Mouse (Mus musculus) splenic B cell, adult 2 months (primary cell): Measurements from ENCODE around the gene Cald1.

ENCODE experiments used
- DNase-seq: peaks from one replicate; pipeline ENCODE4 v3.0.0-alpha.2; 2011; ENCODE audit warnings: low read depth, low spot score
- H3K27me3 ChIP-seq: 2 replicates; pipeline ENCODE4 v1.6.1; 2012; ENCODE audit warnings: mild to moderate bottlenecking, low read length, moderate library complexity, mixed read lengths; ENCODE audit not compliant: control insufficient read depth, poor library complexity, insufficient read depth, severe bottlenecking
- H3K36me3 ChIP-seq: 2 replicates; pipeline ENCODE4 v1.6.1; 2012; ENCODE audit warnings: mild to moderate bottlenecking, low read length, moderate library complexity, mixed read lengths; ENCODE audit not compliant: control insufficient read depth, poor library complexity, insufficient read depth, severe bottlenecking

Gene Cald1

GRCm38 (mm10) chr6:34729449-34730151, 131.3 kb downstream of the Cald1 start:
- no peaks in the 10 kb centered on the region for H3K27me3 ChIP-seq
- H3K36me3 ChIP-seq, result no peaks in the 10 kb centered on the region
- DNase-seq, result no peak

- DNase-seq, result no peak
- H3K36me3 ChIP-seq, result no peaks in the 10 kb centered on the region
- H3K27me3 ChIP-seq, result no peaks in the 10 kb centered on the region
These were observed 132.7 kb downstream of the Cald1 start for GRCm38 (mm10) chr6:34731007-34731406.

- no peaks in the 10 kb centered on the region for H3K36me3 ChIP-seq
- H3K27me3 ChIP-seq, result no peaks in the 10 kb centered on the region
- no peak for DNase-seq
These were observed 133.2 kb downstream of the Cald1 start for GRCm38 (mm10) chr6:34731529-34731928.

GRCm38 (mm10) chr6:34734940-34735695, 136.8 kb downstream of the Cald1 start:
- Histone ChIP-seq H3K27me3 (no peaks in the 10 kb centered on the region), H3K36me3 (no peaks in the 10 kb centered on the region)
- DNase-seq, result no peak

GRCm38 (mm10) chr6:34736934-34737333, 138.6 kb downstream of the Cald1 start:
- no peak for DNase-seq
- H3K27me3 ChIP-seq, result no peaks in the 10 kb centered on the region

DNA sequence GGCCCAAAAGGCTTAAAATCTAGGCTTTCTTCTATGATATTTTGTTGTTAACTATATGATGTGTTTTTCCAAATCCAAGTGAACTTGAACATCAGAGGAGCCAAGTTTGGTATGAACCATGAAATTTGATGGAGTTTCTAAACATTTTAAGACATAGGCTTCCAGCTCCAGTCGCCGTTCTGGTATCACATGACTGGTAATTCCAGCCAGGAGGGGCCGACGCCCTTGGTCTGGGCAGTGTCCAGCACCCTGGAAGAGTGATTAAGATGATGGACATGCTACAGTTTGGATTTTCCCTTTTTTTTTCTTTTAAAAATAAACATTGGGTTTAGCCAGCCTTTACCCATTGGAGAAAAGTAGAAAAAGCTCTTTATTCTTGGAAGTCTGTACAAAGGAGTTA, 145.6 kb downstream of the Cald1 start:
- no peaks in the 10 kb centered on the region for H3K27me3 ChIP-seq
- no peak for DNase-seq
- H3K36me3 ChIP-seq, result no peaks in the 10 kb centered on the region

More at GRCm38 (mm10) chr6:34736934-34737333, 138.6 kb downstream of the Cald1 start:
- H3K36me3 ChIP-seq, result no peaks in the 10 kb centered on the region

- DNase-seq, result no peak
- H3K27me3 ChIP-seq, result no peaks in the 10 kb centered on the region; the same call in 1 of the 2 replicates
- H3K36me3 ChIP-seq, result no peaks in the 10 kb centered on the region
These were observed 149.5 kb downstream of the Cald1 start for GRCm38 (mm10) chr6:34747846-34748245.

- DNase-seq, result no peak
- Histone ChIP-seq H3K36me3 (no peaks in the 10 kb centered on the region), H3K27me3 (no peaks in the 10 kb centered on the region; the same call in 1 of the 2 replicates)
These were observed 150.3 kb downstream of the Cald1 start for GRCm38 (mm10) chr6:34748566-34748965.

- no peaks in the 10 kb centered on the region; the same call in 1 of the 2 replicates for H3K27me3 ChIP-seq
- H3K36me3 ChIP-seq, result no peaks in the 10 kb centered on the region
- DNase-seq, result no peak
These were observed 151.2 kb downstream of the Cald1 start for GRCm38 (mm10) chr6:34749526-34749925.

- Histone ChIP-seq H3K36me3 (no peaks in the 10 kb centered on the region), H3K27me3 (no peaks in the 10 kb centered on the region; the same call in 1 of the 2 replicates)
- no peak for DNase-seq
These were observed 152.3 kb downstream of the Cald1 start for GRCm38 (mm10) chr6:34750487-34751120.

DNA sequence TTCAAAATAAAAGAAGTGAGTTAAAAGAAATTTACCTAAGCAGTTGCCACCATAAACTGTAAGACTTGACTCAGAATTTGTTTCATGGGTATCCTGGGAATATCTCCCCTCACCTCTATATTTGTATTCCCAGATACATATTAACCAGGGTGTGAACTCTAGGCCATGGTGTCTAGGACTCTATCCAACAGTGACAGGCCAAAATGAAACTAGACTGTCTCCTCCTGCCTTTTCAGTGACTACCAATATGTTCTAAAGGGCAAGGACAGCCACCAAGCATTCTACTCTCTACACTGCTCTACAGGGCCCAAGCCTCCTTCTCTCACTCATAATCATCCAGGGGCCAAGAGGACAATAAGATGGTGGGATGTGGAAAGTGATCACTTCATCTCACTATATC, 153.3 kb downstream of the Cald1 start:
- no peak for DNase-seq
- no peaks in the 10 kb centered on the region; the same call in 1 of the 2 replicates for H3K27me3 ChIP-seq
- no peaks in the 10 kb centered on the region for H3K36me3 ChIP-seq

DNA sequence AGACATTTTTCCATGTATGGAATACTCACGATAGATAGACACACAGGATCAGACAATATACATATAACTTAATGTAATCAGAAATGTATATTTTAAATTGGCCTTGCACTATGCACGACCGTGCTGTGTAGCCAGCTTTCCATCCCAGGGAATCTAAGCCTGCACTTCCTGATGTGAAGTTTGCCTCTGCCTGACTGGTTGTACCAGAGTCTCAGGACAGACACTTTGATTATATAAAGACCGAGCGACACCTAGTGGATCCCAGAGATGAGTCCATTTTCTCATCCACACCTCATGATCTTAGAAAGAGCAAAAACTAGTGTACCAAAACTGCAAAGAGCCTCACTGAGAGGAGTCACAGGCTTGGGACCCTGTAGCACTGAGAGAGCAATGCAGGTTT, 156.1 kb downstream of the Cald1 start:
- H3K27me3 ChIP-seq, result no peaks in the 10 kb centered on the region; the same call in 1 of the 2 replicates
- no peaks in the 10 kb centered on the region for H3K36me3 ChIP-seq
- peak; percentile 42 for DNase-seq

DNA sequence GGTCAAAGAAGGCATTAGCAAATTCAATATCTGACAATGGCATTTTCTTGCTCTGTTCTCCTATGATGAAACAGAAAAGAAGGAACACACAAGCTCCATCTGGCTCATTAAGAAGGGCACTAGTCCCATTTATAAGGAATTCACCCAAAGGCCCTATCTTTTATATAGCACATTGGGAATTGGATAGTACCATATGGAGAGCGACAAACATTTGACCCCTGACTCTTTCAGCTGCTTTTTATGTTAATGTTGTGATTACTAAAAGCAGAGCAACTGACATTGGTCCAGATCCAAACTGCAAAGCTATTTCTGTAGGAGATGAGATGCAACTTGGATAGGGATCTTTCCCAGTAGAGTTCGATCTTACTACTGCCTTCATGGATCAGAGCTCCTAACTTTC, 160.0 kb downstream of the Cald1 start:
- no peaks in the 10 kb centered on the region for H3K36me3 ChIP-seq
- no peaks in the 10 kb centered on the region; the same call in 1 of the 2 replicates for H3K27me3 ChIP-seq
- DNase-seq, result no peak

DNA sequence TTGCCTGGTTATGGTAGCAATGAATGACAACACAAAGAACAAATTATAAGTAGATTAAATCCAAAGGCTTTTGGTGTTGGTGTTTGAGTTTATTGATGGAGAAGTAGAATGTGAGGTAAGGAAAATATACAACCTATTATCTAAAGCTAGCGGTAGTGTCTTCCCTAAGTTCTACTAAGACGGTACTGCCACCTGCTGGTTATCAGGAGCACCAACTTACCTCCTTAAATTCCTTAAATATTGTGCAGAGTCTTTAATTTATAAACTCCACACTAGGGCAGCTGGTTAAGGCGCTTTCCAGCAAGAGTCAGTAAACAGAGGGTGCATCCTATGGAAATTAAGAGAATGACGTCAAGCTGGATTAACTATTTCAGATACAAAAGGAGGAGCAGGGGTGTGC, 161.7 kb downstream of the Cald1 start:
- DNase-seq, result peak; percentile 64
- no peaks in the 10 kb centered on the region for H3K36me3 ChIP-seq

DNA sequence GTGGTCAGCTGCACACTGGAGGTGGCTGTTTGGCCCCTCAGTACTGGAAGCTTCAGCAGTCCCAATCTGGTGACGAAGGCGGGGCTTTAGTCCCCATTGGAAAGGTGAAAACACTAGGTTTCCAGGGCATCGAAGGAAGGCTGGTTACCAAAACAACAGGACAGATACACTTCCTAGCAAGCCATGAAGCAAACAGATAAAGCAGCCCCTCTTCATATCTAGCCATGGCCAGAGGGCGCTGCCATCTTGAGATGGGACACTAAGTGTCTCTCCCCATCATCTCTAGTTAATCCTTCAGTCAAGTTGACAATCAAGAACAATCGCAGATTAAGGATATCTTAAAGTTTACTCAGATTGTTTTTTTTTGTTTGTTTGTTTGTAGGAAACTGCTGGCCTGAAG, 167.4 kb downstream of the Cald1 start:
- DNase-seq, result no peak
- no peaks in the 10 kb centered on the region for H3K27me3 ChIP-seq
- H3K36me3 ChIP-seq, result no peaks in the 10 kb centered on the region

More for the DNA sequence above, 161.7 kb downstream of the Cald1 start:
- H3K27me3 ChIP-seq, result no peaks in the 10 kb centered on the region; the same call in 1 of the 2 replicates
